Mouse (Mus musculus): ENCODE measurements at regions not wholly inside any gene's neighbourhood (a gene's known extent, or its start where the extent isn't known, plus 50 kb on each side); places are given as distances from the start of the nearest gene placed in this dataset.
"Not testable (repeated sequence)": the region's sequence is repeated elsewhere in the genome, so short reads cannot be mapped to it uniquely, and the experiment has no call there.

- DNase-seq (ENCODE audit: low spot score): no peak
These were observed 159.7 kb upstream of the Smlr1 start for GRCm38 (mm10) chr10:25695798-25696197.

GRCm38 (mm10) chr10:25681243-25681642, 145.2 kb upstream of the Smlr1 start:
- DNase-seq (ENCODE audit: low spot score): no peak

GRCm38 (mm10) chr10:25677889-25678288, 141.8 kb upstream of the Smlr1 start:
- DNase-seq (ENCODE audit: low spot score): no peak

- DNase-seq (ENCODE audit: low spot score): no peak
These were observed 139.3 kb upstream of the Smlr1 start for GRCm38 (mm10) chr10:25675368-25675767.

- DNase-seq (ENCODE audit: low spot score): no peak
These were observed 134.0 kb upstream of the Smlr1 start for GRCm38 (mm10) chr10:25670061-25670460.

- DNase-seq (ENCODE audit: low spot score): no peak
These were observed 116.9 kb upstream of the Smlr1 start for GRCm38 (mm10) chr10:25652742-25653563.

GRCm38 (mm10) chr10:25647740-25648139, 111.7 kb upstream of the Smlr1 start:
- DNase-seq (ENCODE audit: low spot score): no peak

- DNase-seq (ENCODE audit: low spot score): no peak
These were observed 107.5 kb upstream of the Smlr1 start for GRCm38 (mm10) chr10:25643518-25643993.

GRCm38 (mm10) chr10:25642079-25642696, 106.1 kb upstream of the Smlr1 start:
- no peak for DNase-seq (ENCODE audit: low spot score)

GRCm38 (mm10) chr10:25633058-25633614, 97.1 kb upstream of the Smlr1 start:
- no peak for DNase-seq (ENCODE audit: low spot score)

- no peak for DNase-seq (ENCODE audit: low spot score)
These were observed 96.2 kb upstream of the Smlr1 start for GRCm38 (mm10) chr10:25632306-25632705.

- DNase-seq (ENCODE audit: low spot score): no peak
These were observed 86.5 kb upstream of the Smlr1 start for GRCm38 (mm10) chr10:25622585-25622984.

GRCm38 (mm10) chr10:25621747-25622134, 85.7 kb upstream of the Smlr1 start:
- DNase-seq (ENCODE audit: low spot score): not testable (repeated sequence)

- no peak for DNase-seq (ENCODE audit: low spot score)
These were observed 85.1 kb upstream of the Smlr1 start for GRCm38 (mm10) chr10:25620939-25621746.

GRCm38 (mm10) chr10:25619702-25620101, 83.6 kb upstream of the Smlr1 start:
- DNase-seq (ENCODE audit: low spot score): no peak

GRCm38 (mm10) chr10:25601471-25601870, 65.4 kb upstream of the Smlr1 start:
- no peak for DNase-seq (ENCODE audit: low spot score)

- no peak for DNase-seq (ENCODE audit: low spot score)
These were observed 53.2 kb upstream of the Smlr1 start for GRCm38 (mm10) chr10:25589316-25589645.

- no peak for DNase-seq (ENCODE audit: low spot score)
These were observed 52.7 kb upstream of the Smlr1 start for GRCm38 (mm10) chr10:25588611-25589315.
